Mouse (Mus musculus): ENCODE results near the gene Rpp38. TPM values are rescaled to one million over a fixed set of nuclear protein-coding genes. Genes with fewer than 3 reads are reported as not detected.

Gene Rpp38
- 1 to 10 TPM; 3.8 to 4.1 TPM for total RNA-seq (2021)

DNA sequence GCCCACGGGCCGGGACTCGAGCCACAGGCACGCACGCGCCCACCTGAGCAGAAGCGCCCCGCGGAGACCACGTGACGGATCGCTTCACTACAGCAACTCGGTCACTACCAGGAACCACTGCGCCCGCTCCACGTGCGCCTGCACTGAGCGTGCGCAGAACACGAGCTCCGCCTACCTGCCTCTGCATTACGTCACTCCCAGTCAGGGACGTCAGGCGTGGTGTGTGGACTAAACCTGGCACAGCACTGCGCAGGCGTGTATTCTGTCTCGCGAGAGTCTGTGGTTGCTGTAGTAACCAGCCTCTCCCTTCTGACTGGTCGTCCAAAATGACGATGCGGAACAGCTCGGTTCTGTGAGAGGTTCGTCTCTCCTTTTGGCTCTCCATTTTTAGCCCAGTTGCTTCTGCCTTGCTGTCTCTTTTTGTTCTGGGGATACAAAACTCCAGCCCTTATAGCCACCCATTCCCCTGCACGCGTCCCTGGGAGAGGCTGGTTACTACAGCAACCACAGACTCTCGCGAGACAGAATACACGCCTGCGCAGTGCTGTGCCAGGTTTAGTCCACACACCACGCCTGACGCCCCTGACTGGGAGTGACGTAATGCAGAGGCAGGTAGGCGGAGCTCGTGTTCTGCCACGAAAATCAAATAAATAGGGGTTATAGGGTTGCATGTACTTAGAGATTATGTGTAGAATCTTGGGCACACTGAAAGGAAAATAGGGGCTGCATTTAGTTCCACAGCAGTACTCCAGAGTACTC is at the start of gene Rpp38:
Gene Rpp38 (minus strand): TSS at position 160 of the 759 bp plus-strand sequence.
- intact Hi-C loops (cut with DNase I), result loop anchor here (2.0 to 10.0 kb wide), 3 partner anchors 48 to 182 kb away; partner anchors contain the start of genes Cdnf, Gm45902, Hspa14 and Nmt2

DNA sequence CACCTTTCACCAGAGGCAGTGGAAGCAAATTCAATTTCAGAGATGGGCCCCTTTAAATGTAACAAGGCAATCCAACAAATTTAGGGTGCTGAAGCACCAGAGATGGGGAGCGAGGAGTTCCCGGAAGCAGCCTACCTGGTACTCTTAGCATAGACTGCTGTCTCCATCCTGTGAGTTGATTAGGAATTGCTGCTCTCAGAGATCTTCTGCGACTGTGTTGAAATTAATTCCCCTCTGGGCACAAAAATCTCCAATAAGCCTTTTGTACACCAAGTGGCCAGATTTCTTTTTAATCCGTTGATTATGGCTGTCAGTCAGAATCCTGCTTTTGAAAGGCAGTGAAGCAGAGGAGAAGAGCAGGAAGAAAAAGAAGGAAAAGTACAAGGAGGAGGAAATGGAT is 32.7 kb upstream of the Rpp38 start:
- DNase-seq (ENCODE audit: low spot score), result no peak
- intact Hi-C loops (cut with DNase I), result no loop called here

More for the DNA sequence above, at the start of gene Rpp38:
- DNase-seq (ENCODE audit: low spot score), result peak; percentile 97

DNA sequence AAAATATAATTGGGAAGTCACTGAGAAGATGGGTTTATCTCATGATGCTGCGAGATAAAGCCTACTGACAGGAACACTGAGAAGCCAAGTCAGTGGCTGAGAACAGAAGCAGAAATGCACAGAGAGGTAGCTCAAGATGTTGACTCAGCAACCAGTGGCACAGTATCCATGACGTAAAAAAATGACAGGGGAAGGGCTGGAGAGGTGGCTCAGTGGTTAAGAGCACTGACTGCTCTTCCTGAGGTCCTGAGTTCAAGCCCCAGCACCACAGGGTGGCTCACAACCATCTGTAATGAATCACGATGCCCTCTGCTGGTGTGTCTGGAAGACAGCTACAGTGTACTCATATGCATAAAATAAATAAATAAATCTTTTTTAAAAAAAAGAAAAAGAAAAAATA is 28.6 kb upstream of the Rpp38 start:
- DNase-seq (ENCODE audit: low spot score), result no peak
- intact Hi-C loops (cut with DNase I), result no loop called here

DNA sequence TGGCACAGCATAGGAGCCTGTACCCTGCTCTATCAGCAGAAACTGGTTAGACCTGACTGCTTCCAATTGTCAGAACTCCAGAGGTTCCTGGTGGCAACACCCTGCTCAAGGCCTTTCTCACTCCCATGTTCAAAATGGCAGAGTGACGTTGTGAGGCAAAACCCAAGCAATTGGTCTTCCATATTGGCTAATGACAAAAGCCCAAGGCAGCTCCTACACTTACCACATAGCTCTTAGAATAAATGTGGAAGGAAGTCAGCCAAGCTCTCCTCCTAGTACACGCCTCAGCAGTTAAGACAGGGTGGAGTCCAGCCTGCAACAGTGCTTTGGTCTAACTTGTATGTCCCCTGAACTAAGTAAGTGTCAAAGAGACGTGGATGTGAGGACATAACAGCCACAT is 25.4 kb upstream of the Rpp38 start:
- no peak for DNase-seq (ENCODE audit: low spot score)
- intact Hi-C loops (cut with DNase I), result no loop called here

DNA sequence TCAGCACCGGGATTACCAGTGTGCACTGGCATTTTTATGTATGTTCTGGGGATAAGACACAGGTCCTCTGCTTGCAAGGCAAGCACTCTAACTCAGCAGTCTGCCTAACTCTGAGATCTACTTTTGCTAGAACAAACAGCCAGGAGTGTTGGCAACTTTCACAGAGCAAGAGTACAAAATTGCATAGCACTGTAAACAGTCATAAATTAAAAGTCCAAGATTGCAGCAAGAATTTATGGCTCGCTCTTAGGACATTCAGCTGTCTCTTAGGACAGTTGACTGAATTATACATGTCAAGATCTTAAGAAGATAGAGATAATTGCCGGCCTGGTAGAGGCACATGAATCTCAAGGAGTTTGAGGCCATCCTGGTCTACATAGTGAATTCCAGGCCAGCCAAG is 23.9 kb upstream of the Rpp38 start:
- intact Hi-C loops (cut with DNase I), result no loop called here

DNA sequence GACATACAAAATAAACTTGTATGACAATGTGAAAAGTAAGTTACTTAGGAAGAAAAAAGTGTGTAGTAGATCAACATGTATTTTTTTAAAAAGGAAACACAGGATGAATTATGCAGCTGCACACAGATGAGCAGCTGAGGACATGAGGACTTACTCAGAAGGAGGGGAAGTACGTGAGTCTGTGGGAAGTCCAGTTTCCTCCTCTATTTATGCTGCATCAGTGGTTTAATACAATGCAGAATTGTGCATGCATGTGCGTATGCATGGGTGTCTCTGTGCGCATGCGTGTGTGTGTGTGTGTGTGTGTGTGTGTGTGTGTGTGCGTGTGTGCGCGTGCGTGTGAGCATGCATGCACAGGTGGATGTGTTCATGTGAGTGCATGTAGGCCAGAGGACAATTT is 23.4 kb upstream of the Rpp38 start:
- DNase-seq (ENCODE audit: low spot score), result no peak
- intact Hi-C loops (cut with DNase I), result no loop called here

More for the DNA sequence above, 23.9 kb upstream of the Rpp38 start:
- DNase-seq (ENCODE audit: low spot score), result no peak

DNA sequence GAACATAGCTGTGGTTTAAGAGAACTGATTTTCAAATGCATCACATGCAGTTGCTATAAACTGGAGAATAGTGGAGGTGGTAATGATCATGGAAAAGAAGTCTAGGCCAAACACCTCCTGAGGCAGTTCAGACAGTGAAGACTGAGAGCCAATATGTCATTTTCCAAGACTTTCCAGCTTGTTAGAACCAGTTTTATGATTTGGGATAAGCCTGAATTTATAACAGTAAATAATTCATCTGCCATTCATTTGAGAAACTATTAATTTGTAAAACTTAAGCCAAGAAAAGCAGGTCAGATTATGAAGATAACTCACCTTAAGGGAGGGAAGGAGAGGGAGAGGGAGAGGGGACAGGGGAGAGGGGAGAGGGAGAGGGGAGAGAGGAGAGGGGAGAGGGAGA is 20.7 kb upstream of the Rpp38 start:
- no peak for DNase-seq (ENCODE audit: low spot score)
- intact Hi-C loops (cut with DNase I), result no loop called here

DNA sequence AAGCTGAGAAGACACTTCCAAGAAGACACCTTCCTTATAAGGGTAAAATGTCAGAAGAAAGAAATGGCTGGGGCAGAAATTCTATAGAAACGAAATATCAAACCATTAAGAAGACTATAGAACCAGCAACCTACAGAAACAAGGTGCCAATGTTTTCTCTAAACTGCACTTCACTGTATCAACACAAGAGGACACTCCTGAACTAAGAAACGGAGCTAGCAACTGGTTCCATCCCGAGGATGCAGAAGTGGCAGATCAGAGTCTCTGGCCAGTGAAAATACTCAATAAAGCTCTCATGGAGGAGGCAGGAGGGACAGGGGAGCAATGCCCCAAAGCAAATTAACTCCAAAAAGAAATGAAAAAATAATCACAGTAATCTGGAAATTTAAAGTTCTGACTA is 16.5 kb upstream of the Rpp38 start:
- intact Hi-C loops (cut with DNase I), result loop anchor here (5.0 to 10.0 kb wide), 3 partner anchors 63 to 456 kb away; no protein-coding TSS in a partner anchor
- no peak for DNase-seq (ENCODE audit: low spot score)

DNA sequence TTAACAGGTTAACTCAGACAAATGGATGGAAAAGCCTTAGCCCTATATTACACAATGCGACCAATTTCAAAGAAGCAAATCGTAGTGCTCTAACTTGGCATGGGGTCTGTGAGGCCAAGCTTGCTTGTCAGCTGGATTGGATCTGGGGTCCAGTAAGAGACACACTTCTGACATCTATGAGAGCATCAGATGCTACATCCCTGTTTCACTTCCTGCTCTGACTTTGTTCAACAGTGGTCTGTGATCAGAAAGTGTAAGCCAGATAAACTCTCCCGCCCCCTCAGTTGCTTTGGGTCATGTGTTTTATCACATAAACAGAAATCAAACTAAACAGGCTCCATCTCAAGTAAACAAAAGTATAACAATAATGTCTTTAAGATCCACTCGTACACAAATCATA is 16.0 kb upstream of the Rpp38 start:
- intact Hi-C loops (cut with DNase I), result loop anchor here (5.0 to 10.0 kb wide), 3 partner anchors 64 to 456 kb away; no protein-coding TSS in a partner anchor
- no peak for DNase-seq (ENCODE audit: low spot score)

DNA sequence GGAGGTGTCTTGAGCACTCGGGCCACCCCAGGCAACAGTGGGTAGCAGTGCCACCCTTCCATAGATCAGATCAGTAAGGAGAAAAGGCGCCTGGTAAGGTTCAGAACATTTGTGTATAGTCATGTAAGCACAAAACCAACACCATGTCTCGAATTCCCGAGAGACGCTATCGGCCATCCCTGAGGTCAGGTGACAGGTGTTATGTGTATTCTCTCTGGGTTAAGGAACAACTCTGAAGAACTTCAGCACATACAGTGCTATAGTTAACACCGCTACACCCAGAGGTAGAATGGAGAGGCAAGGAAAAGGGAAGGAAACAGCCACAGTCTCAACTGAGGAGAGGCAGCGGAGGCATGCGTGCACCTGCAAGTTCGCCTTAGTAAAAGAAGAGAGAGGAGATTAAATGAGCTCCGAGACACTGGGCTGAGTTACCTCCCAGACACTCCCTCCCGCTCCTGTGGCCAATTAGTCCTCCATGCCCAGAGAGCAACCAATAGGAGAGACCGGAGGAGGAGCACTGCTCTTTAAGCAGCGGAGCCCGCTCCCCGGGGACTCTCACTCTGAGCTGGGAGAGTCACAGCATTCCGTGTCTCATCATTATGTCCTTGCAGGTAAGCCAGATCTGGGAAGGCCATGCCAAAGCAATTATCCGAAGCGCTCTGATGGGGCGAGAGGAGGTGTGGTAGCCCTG is 3.3 kb upstream of the Rpp38 start, which contains the start of gene Acbd7:
Gene Acbd7 (plus strand): TSS at position 558 of the 691 bp plus-strand sequence.
- intact Hi-C loops (cut with DNase I), result loop anchor here (10.0 kb wide), 1 partner anchor 179 kb away; the partner anchor contains the start of genes Cdnf, Gm45902 and Hspa14
- no peak for DNase-seq (ENCODE audit: low spot score)

DNA sequence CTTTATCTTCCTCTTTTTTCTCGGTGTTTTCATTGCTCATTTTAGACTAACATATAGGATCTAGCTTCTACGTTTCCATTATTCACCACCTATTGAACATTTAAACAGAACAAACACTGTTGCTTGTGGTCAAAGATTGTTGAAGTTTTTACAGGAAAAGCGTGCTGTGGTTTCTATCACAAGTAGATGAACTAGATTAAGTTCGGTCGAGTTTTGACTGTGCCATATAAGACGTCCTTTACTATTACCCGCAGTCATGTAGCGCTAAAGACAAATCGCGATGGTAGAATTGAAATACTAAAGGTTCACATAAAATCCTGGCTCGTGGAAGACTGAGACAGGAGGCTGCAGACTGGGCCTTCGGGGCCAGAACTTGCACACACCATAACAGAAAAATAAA is 1.3 kb upstream of the Rpp38 start:
- intact Hi-C loops (cut with DNase I), result loop anchor here (2.0 to 10.0 kb wide), 3 partner anchors 49 to 181 kb away; partner anchors contain the start of genes Cdnf, Gm45902, Hspa14 and Nmt2
- DNase-seq (ENCODE audit: low spot score), result no peak

DNA sequence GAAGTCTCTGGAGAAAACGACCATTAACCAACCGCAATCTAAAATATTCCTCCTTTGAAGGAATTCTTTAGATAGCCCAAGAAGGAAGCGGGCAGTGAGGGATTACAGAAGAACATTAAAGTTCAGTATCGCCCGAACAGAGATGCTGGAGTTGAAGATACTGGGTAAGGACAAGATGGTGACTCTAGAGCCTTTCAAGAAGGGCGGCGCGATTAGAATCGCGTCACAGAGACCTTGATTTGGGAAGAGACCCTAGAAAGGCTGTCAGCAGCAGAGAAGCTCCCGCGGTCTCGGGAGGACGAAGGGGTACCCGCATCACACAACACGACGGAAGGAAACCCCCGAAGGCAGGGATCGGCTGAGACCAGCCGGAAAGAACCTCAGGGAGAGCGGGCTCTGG is 387 bp downstream of the Rpp38 start:
- DNase-seq (ENCODE audit: low spot score), result no peak
- intact Hi-C loops (cut with DNase I), result loop anchor here (2.0 to 10.0 kb wide), 3 partner anchors 47 to 183 kb away; partner anchors contain the start of genes Cdnf, Gm45902, Hspa14 and Nmt2

DNA sequence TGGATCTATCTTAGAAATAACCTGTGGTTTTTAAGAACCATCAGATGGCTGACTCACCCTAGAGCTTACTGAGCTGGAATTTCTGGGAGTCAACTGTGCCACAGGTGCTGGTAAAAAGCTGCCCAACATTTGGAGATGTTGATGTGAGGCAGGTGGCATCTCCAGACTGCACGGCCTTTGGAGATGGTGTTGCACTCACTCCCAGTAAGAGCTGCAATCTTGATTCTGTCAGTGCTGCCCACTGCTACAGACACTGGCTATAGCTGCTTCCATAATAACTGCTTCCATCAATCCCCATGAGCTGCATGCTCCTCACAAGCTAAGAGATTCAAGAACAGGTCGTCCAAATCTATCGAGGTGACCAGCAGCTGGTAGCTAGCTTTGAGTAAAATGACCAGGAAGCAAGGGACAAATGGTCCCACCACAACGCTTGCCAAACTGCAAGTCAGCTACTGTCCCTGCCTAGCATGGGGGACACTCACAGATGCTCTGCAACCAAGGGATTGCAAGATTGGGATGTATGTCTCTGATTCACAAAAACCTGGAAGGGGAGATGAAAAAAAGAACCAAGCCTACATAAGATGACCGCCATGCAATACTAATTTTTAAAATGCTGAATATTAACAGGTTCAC is 1.3 kb downstream of the Rpp38 start:
- intact Hi-C loops (cut with DNase I), result loop anchor here (5.0 to 10.0 kb wide), 2 partner anchors 86 to 184 kb away; partner anchors contain the start of genes Cdnf, Gm45902 and Hspa14
- DNase-seq (ENCODE audit: low spot score), result no peak

DNA sequence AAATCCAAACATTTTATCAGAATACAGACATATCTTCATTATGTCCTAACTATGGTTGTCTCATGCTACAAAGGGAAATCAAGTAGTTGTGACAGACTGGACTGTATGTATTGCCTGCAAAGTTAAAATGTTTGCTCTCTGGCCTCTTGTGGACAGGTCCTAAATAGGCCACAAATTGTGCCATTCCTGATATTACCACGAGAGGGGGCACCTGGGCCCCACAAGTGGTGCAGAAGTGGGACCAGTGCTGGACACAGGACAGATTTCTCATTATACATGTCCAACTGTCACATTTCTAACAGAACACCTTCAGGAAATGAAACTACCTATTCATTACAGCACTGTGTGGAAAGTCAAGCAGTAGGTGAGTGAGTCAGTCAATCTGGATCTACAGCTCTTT is 5.1 kb downstream of the Rpp38 start:
- no peak for DNase-seq (ENCODE audit: low spot score)
- intact Hi-C loops (cut with DNase I), result loop anchor here (5.0 kb wide), 2 partner anchors 210 to 235 kb away; no protein-coding TSS in a partner anchor

DNA sequence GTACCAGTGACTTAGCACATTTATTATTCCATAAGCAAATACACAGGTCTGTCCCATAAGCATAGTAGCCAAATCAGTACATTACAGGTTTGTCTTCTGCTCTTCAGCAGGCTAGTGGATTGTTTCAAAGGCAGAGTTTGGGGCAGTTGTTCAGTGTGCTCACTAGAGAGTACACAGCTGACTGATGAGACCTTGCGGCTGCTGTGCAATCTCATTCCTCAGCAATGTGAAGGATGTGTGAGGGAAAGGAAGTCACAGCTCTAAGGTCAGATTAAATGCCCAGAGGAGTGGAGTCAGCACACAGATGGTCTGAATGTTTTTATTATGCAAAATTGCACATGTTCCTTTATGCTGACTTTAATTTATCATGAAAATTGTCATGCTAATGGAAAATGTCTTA is 5.9 kb downstream of the Rpp38 start:
- intact Hi-C loops (cut with DNase I), result loop anchor here (5.0 kb wide), 2 partner anchors 209 to 234 kb away; no protein-coding TSS in a partner anchor
- no peak for DNase-seq (ENCODE audit: low spot score)

DNA sequence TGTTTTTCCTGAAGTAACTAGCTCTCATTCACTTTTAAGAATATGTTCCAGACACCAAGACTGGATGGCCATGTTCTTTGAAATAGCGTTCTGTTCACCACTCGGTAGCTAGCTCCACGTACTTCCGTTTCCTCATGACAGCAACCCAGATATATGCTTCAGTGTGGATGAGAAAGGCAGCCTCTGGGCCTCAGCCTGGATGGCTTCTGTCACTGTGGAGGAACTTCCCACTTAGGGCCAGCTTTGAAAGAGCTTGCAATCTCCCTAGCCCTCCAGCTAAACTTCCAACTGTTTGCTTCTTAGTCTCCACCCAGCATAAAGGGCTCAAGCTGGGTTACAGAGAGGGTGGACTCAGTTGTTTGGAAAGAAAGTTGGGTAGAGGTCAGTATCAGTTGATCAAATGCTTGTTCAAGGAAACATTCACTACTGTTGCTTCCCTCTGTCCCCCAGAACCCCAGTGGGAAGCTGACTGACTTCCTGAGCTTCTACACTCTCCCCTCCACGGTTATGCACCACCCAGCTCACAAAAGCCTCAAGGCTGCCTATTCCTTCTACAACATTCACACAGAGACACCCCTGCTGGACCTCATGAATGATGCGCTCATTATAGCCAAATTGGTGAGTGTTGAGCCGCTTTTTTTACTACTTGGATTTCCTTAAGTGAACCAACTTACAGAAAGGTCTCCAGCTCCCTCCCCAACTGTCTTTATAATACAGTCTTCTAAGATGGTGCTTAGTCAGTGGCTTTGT is 7.9 kb downstream of the Rpp38 start:
- intact Hi-C loops (cut with DNase I), result loop anchor here (5.0 kb wide), 2 partner anchors 207 to 232 kb away; no protein-coding TSS in a partner anchor

DNA sequence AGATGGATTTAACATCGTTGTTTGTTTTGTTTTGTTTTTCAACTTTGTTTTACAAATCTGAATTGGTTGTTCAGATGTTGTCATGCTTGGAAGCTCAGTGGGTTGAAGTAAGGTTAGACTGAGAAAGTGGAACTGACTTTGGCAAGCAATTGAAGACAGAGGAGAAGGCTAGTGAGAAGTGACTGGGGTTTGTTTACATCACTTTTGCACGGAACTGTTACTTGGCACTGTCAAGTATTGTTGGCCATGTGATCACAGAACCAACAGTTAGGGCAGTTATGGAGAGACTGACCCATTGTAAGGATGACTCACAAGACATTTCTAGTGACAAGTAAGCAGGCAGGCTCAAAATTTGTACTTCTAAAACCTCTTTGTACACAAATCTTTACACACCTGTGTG is 9.3 kb downstream of the Rpp38 start:
- intact Hi-C loops (cut with DNase I), result no loop called here
- no peak for DNase-seq (ENCODE audit: low spot score)

More for the DNA sequence above, 7.9 kb downstream of the Rpp38 start:
- no peak for DNase-seq (ENCODE audit: low spot score)

DNA sequence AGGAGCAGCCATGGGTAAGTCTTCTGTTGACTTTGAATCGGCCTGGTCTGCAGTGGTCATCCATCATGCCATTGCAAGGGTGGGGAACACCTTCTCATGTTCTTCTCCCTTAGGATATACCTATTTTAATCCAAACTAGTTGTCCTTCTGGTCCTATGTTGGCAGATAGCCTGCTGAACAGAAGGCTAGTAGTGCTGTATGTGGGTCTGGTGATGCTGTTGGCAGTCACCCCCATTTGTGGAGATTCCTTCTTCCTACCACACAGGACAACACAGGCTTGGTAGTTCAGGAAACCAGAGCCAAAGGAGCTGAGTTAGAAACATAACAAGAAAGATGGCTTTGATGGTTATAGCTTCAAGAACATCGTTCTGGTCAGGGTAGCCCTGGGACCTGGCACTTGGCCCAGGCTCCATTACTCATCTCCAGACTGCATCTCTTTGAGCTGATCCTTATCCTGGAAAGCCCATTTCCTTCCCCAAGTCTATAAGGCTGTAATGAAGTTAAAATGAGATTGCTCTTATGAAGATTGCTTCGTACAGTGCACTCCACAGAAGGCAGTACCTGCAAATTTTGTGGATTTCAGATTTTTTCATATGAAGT is 26.9 kb downstream of the Rpp38 start:
- intact Hi-C loops (cut with DNase I), result no loop called here
- no peak for DNase-seq (ENCODE audit: low spot score)

DNA sequence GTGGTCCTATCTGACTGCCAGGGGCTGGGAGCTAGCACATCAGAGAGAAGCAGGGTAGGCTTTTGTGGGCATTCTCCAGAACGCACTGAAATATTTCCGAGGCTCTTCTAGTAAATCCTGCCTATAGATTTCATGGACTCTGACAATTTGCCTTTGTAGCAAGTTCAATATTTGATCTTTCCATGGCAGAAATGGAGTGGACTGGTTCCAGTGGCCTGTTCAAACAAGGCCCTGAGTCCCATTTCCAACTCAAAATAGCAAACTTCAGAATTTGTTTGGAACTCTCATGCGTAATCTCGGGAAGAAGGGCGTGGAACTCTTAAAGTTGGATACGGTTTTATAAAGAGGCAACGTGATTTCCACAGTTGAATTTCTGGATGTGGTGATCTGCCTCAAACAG is 36.6 kb downstream of the Rpp38 start:
- DNase-seq (ENCODE audit: low spot score), result no peak
- intact Hi-C loops (cut with DNase I), result no loop called here
